Mouse (Mus musculus): ENCODE data around the gene Ddx23. TPM values are rescaled to one million over a fixed set of nuclear protein-coding genes. Genes with fewer than 3 reads are reported as not detected.
A peak's percentile ranks its signal among the peaks of the same experiment; 100 is the strongest.

The Ddx23 gene
- polyA plus RNA-seq, 1 experiment from 2014 or later, result 27.2 TPM

- DNase-seq (no peak), ATAC-seq (ENCODE audit: insufficient read depth) (no peak)
- TF ChIP-seq CTCF (IDR thresholded peaks at IDR 0.05; ENCODE audit: low read depth), result no peak
- Histone ChIP-seq H3K4me2 (no peak overlapping the region), H3K4me3 (ENCODE audit: low read depth, low read length) (no peak overlapping the region), H3K27ac (ENCODE audit: low read depth) (no peak overlapping the region), H3K36me3 (ENCODE audit: insufficient read depth) (no peaks in the 10 kb centered on the region), H3K9ac (no peak overlapping the region), H3K4me1 (ENCODE audit: insufficient read depth) (no peaks in the 10 kb centered on the region), H3K27me3 (ENCODE audit: insufficient read depth, low read length) (peaks cover 48% of the 10 kb centered on the region), H3K9me3 (ENCODE audit: low read depth, low read length) (no peaks in the 10 kb centered on the region)
- WGBS, result 42% methylated on average over 7 of the region's 7 CpGs
Observed at GRCm38 (mm10) chr15:98674284-98674993, 11.7 kb upstream of the Ddx23 start.

GRCm38 (mm10) chr15:98673732-98674131 lies 11.0 kb upstream of the Ddx23 start:
- H3K4me1 ChIP-seq (ENCODE audit: insufficient read depth), result no peaks in the 10 kb centered on the region
- no peak overlapping the region for H3K4me2 ChIP-seq
- no peak overlapping the region for H3K27ac ChIP-seq (ENCODE audit: low read depth)
- peaks cover 45% of the 10 kb centered on the region for H3K27me3 ChIP-seq (ENCODE audit: insufficient read depth, low read length)
- TF ChIP-seq CTCF (IDR thresholded peaks at IDR 0.05; ENCODE audit: low read depth), result no peak
- no peaks in the 10 kb centered on the region for H3K9me3 ChIP-seq (ENCODE audit: low read depth, low read length)
- no peak overlapping the region for H3K9ac ChIP-seq
- no peaks in the 10 kb centered on the region for H3K36me3 ChIP-seq (ENCODE audit: insufficient read depth)
- 62% methylated on average over 7 of the region's 7 CpGs for WGBS
- H3K4me3 ChIP-seq (ENCODE audit: low read depth, low read length), result no peak overlapping the region
- no peak for ATAC-seq (ENCODE audit: insufficient read depth)
- no peak for DNase-seq

DNA sequence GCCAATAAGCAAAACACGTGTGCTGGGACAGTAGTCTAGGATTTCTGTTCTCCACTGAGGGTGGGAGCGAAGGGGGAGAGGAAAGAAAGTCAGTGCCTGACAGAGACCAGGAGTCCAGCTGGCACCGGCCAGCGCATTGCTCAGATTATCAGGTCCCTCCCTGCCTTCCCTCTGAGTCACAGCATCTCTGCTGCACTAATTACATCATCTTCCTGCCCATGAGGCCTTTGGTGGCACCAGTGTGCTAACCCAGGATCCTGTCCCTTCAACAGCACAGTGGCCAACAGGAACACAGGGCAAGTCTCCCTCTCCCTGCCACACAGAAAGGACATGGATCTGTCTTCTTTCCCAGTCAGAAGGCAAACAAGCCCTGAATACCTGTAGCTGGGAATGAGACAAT lies 9.9 kb upstream of the Ddx23 start:
- Histone ChIP-seq H3K27me3 (ENCODE audit: insufficient read depth, low read length) (peaks cover 34% of the 10 kb centered on the region), H3K36me3 (ENCODE audit: insufficient read depth) (no peaks in the 10 kb centered on the region), H3K4me1 (ENCODE audit: insufficient read depth) (no peaks in the 10 kb centered on the region), H3K9me3 (ENCODE audit: low read depth, low read length) (no peaks in the 10 kb centered on the region), H3K27ac (ENCODE audit: low read depth) (no peak overlapping the region), H3K4me2 (no peak overlapping the region), H3K4me3 (ENCODE audit: low read depth, low read length) (no peak overlapping the region), H3K9ac (no peak overlapping the region)
- ATAC-seq (ENCODE audit: insufficient read depth) (no peak), DNase-seq (no peak)
- 67% methylated on average over 4 of the region's 4 CpGs for WGBS
- no peak for TF ChIP-seq CTCF (IDR thresholded peaks at IDR 0.05; ENCODE audit: low read depth)

- Histone ChIP-seq H3K27me3 (ENCODE audit: insufficient read depth, low read length) (no peaks in the 10 kb centered on the region), H3K9me3 (ENCODE audit: low read depth, low read length) (no peaks in the 10 kb centered on the region), H3K4me1 (ENCODE audit: insufficient read depth) (0 out of 2 replicates have a peak, but pooled peaks cover 4% of the 10 kb centered on the region), H3K36me3 (ENCODE audit: insufficient read depth) (peaks cover 9% of the 10 kb centered on the region; the same call in 1 of the 2 replicates), H3K4me3 (ENCODE audit: low read depth, low read length) (no peak overlapping the region), H3K27ac (ENCODE audit: low read depth) (no peak overlapping the region), H3K4me2 (no peak overlapping the region), H3K9ac (no peak overlapping the region)
- peak; percentile 73 for DNase-seq
- ATAC-seq (ENCODE audit: insufficient read depth), result no peak
- WGBS, result 71% methylated on average over 11 of the region's 11 CpGs
- peak; percentile 49 for TF ChIP-seq CTCF (IDR thresholded peaks at IDR 0.05; ENCODE audit: low read depth)
Observed at GRCm38 (mm10) chr15:98664042-98664907, 1.6 kb upstream of the Ddx23 start.

DNA sequence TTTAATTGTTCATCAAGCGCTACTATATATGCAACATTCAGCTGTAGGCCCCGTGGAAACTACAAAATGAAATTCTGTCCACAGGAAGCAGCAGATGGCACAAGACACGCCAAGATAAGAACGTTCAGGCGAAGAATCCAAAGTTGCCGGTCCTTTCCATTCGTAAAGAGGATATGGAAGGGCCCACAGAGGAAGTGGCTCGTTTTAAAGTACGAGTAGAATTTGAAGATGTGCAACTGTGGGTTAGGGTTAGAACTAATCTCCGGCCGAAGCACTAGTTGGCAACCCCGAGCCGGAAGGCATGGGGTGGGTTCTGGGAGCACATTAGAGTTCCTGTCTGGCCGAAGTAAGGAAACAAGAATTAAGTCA lies 512 bp downstream of the Ddx23 start:
- Histone ChIP-seq H3K4me2 (peak overlapping the region; percentile 84), H3K27ac (ENCODE audit: low read depth) (peak overlapping the region; percentile 93), H3K27me3 (ENCODE audit: insufficient read depth, low read length) (no peaks in the 10 kb centered on the region), H3K4me3 (ENCODE audit: low read depth, low read length) (peak overlapping the region; percentile 91), H3K9ac (peak overlapping the region; percentile 97), H3K4me1 (ENCODE audit: insufficient read depth) (0 out of 2 replicates have a peak, but pooled peaks cover 4% of the 10 kb centered on the region), H3K9me3 (ENCODE audit: low read depth, low read length) (no peaks in the 10 kb centered on the region), H3K36me3 (ENCODE audit: insufficient read depth) (peaks cover 29% of the 10 kb centered on the region)
- ATAC-seq (ENCODE audit: insufficient read depth), result no peak
- peak; percentile 61 for DNase-seq
- no peak for TF ChIP-seq CTCF (IDR thresholded peaks at IDR 0.05; ENCODE audit: low read depth)
- under 1% methylated on average over 14 of the region's 14 CpGs for WGBS

GRCm38 (mm10) chr15:98656982-98657751 lies 5.5 kb downstream of the Ddx23 start:
- no peak for DNase-seq
- WGBS, result 74% methylated on average over 15 of the region's 15 CpGs
- Histone ChIP-seq H3K4me1 (ENCODE audit: insufficient read depth) (0 out of 2 replicates have a peak, but pooled peaks cover 4% of the 10 kb centered on the region), H3K36me3 (ENCODE audit: insufficient read depth) (peaks cover 79% of the 10 kb centered on the region), H3K4me3 (ENCODE audit: low read depth, low read length) (no peak overlapping the region), H3K9me3 (ENCODE audit: low read depth, low read length) (no peaks in the 10 kb centered on the region), H3K4me2 (no peak overlapping the region), H3K27me3 (ENCODE audit: insufficient read depth, low read length) (no peaks in the 10 kb centered on the region), H3K9ac (no peak overlapping the region), H3K27ac (ENCODE audit: low read depth) (no peak overlapping the region)
- TF ChIP-seq CTCF (IDR thresholded peaks at IDR 0.05; ENCODE audit: low read depth), result peak; percentile 38
- ATAC-seq (ENCODE audit: insufficient read depth), result no peak
